Mouse (Mus musculus) hindbrain, embryonic 12.5 days (tissue): ENCODE data around the gene Pitpnc1. TPM values are rescaled to one million over a fixed set of nuclear protein-coding genes. Genes with fewer than 3 reads are reported as not detected.

Source experiments
- ATAC-seq: fragments of 200-750 bp; cut with Nextera tagmentation; 2 replicates; pipeline ENCODE4 v1.8.0; 2017; ENCODE audit warnings: moderate TSS enrichment; ENCODE audit not compliant: low FRiP score
- H3K27ac ChIP-seq: fragments of 300-500 bp; sonication (generic); 2 replicates; pipeline ENCODE4 v1.5.1; 2016; ENCODE audit warnings: mild to moderate bottlenecking
- H3K27me3 ChIP-seq: fragments of 300-500 bp; sonication (generic); 2 replicates; pipeline ENCODE4 v1.6.1; 2016; ENCODE audit warnings: mild to moderate bottlenecking
- H3K36me3 ChIP-seq: fragments of 300-500 bp; sonication (generic); 2 replicates; pipeline ENCODE4 v1.6.1; 2016; ENCODE audit warnings: mild to moderate bottlenecking
- H3K4me1 ChIP-seq: fragments of 300-500 bp; sonication (generic); 2 replicates; pipeline ENCODE4 v1.6.1; 2016
- H3K4me2 ChIP-seq: fragments of 300-500 bp; sonication (generic); replicated peaks from 2 replicates; pipeline ENCODE4 v1.6.1; 2016; ENCODE audit warnings: mild to moderate bottlenecking
- H3K4me3 ChIP-seq: fragments of 300-500 bp; sonication (generic); 2 replicates; pipeline ENCODE4 v1.5.1; 2016; ENCODE audit warnings: mild to moderate bottlenecking
- H3K9ac ChIP-seq: fragments of 300-500 bp; sonication (generic); 2 replicates; pipeline ENCODE4 v1.6.1; 2016; ENCODE audit warnings: mild to moderate bottlenecking, moderate library complexity
- H3K9me3 ChIP-seq: fragments of 300-500 bp; sonication (generic); replicated peaks from 2 replicates; pipeline ENCODE4 v1.6.1; 2016; ENCODE audit warnings: mild to moderate bottlenecking
- WGBS: fragments of 180-500 bp; shearing (Covaris S2); methylation state at CpG from one replicate; pipeline ENCODE4 v1.1.7; 2016; 5-methylcytosine and 5-hydroxymethylcytosine counted together
- polyA plus RNA-seq: library from polyadenylated mRNA; unstranded; fragments of >200 nt; fragmentation: Nextera tagmentation; extraction: Ambion mirVana; gene quantifications from 2 replicates; pipeline ENCODE4 v1.2.1, GENCODE M21; 2016

The Pitpnc1 gene
- polyA plus RNA-seq, 1 experiment from 2014 or later = 36.5 TPM

DNA sequence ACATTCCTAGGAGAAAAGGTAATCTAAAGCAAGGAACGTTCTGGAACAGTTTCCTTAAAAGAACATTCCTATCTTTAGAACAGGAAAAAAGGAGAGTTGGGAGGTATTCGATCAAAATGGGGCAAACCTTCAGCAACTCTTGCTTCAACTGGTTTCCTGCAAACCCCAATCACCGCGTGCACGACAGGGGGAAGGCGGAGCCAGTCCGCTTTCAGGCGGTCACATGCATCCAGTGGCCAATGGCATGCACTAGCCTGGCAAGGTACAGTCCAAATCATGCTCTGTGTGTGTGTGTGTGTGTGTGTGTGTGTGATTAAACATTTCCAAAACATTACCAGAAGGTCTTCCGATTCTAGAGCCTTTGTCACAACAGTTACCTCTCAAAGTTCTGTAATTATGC is 255.4 kb downstream of the Pitpnc1 start:
- H3K9me3 ChIP-seq = no peaks in the 10 kb centered on the region
- H3K4me3 ChIP-seq = no peak overlapping the region
- no peak overlapping the region for H3K27ac ChIP-seq
- no peak overlapping the region for H3K9ac ChIP-seq
- no peak for ATAC-seq
- H3K36me3 ChIP-seq = 0 out of 2 replicates have a peak, but pooled peaks cover 4% of the 10 kb centered on the region
- no peaks in the 10 kb centered on the region for H3K27me3 ChIP-seq
- no peak overlapping the region for H3K4me2 ChIP-seq
- WGBS = 89% methylated on average over 9 of the region's 9 CpGs
- H3K4me1 ChIP-seq = no peaks in the 10 kb centered on the region

DNA sequence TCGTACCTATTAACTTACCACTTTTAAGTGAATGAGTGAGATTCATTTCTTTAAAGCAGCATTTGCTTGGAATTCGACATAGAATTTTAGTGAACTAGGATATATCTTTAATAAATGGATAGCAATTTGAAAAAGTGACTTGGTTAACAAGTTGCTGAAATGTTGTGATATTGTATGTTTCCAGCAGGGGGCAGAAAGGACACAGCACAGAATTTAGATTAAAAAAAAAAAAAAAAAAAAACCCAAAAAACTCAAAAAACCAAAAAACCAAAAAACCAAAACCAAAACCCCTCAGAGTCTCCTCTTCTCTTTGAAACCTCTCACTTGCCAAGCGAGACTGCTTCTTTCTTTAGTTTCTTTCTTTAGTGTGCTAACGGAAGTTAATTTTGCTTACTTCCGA is 256.8 kb downstream of the Pitpnc1 start:
- 80% methylated on average over 5 of the region's 5 CpGs for WGBS
- 0 out of 2 replicates have a peak, but pooled peaks cover 4% of the 10 kb centered on the region for H3K36me3 ChIP-seq
- H3K4me3 ChIP-seq = no peak overlapping the region
- no peaks in the 10 kb centered on the region for H3K9me3 ChIP-seq
- H3K4me2 ChIP-seq = no peak overlapping the region
- no peaks in the 10 kb centered on the region for H3K27me3 ChIP-seq
- no peak for ATAC-seq
- H3K4me1 ChIP-seq = no peaks in the 10 kb centered on the region
- H3K27ac ChIP-seq = no peak overlapping the region
- no peak overlapping the region for H3K9ac ChIP-seq

DNA sequence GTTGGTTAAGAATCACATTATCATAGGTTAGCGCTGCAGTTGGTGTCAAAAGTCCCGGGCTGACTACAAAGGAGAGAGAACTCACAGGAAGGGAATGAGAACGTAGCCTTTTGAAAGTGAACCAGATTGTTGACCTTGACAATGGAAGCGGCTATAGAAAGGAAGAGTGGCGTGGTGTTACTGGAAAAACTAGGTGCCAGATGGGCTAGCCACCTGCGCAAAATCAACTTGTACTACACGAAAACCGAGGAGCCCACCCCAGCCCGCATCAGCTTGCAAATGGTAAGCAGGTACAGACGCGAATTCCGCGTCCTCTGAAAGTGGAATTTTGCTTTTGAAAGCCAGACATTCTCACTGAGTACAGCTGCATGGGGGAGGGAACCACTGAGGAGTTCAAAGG is 260.7 kb downstream of the Pitpnc1 start:
- Histone ChIP-seq H3K9me3 (no peaks in the 10 kb centered on the region), H3K27ac (no peak overlapping the region), H3K4me1 (no peaks in the 10 kb centered on the region), H3K4me2 (no peak overlapping the region), H3K36me3 (no peaks in the 10 kb centered on the region), H3K27me3 (no peaks in the 10 kb centered on the region), H3K9ac (no peak overlapping the region), H3K4me3 (no peak overlapping the region)
- WGBS = 84% methylated on average over 13 of the region's 13 CpGs
- no peak for ATAC-seq

DNA sequence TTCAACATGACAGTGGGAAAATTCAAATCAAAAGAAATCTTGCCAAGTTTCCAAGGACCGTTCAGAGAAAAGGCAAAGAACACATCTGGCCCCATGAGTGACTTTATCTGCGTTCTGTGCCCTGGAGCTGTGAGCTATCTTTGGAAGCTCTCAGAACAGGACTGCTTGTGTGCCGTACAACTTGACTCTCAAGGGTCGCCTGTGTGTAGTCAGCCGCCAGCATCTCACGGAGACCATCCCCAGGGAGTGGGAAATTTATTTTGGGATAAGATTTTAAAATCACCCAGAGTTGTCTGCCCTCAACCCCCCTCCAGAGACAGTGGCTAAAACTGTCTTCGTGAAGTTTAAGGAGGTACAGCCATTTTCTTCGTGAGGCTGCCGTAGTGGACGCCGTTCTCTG is 268.7 kb downstream of the Pitpnc1 start:
- Histone ChIP-seq H3K4me3 (no peak overlapping the region), H3K4me1 (no peaks in the 10 kb centered on the region), H3K9me3 (no peaks in the 10 kb centered on the region), H3K36me3 (no peaks in the 10 kb centered on the region), H3K9ac (no peak overlapping the region), H3K27ac (no peak overlapping the region), H3K4me2 (no peak overlapping the region), H3K27me3 (no peaks in the 10 kb centered on the region)
- 91% methylated on average over 11 of the region's 11 CpGs for WGBS
- ATAC-seq = no peak

DNA sequence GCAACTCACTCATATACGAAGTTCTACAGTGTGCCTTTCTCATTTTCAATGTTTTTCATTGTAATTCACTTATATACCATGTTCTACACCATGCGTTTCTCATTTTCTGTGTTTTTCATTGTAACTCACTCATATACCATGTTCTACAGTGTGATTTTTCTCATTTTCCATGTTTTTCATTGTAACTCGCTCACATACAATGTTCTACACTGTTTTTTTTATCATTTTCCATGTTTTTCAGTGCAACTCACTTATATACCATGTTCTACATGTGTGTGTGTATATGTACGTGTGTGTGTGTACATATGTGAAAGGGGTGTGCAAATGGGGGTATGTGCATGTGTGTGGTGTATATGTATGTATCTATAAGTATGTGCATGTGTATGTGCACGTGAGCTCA is 271.2 kb downstream of the Pitpnc1 start:
- no peak overlapping the region for H3K9ac ChIP-seq
- H3K9me3 ChIP-seq = no peaks in the 10 kb centered on the region
- no peaks in the 10 kb centered on the region for H3K36me3 ChIP-seq
- no peak overlapping the region for H3K4me3 ChIP-seq
- H3K4me1 ChIP-seq = no peaks in the 10 kb centered on the region
- H3K27me3 ChIP-seq = no peaks in the 10 kb centered on the region
- no peak overlapping the region for H3K27ac ChIP-seq
- WGBS = 71% methylated on average over 5 of the region's 5 CpGs
- no peak overlapping the region for H3K4me2 ChIP-seq
- no peak for ATAC-seq

DNA sequence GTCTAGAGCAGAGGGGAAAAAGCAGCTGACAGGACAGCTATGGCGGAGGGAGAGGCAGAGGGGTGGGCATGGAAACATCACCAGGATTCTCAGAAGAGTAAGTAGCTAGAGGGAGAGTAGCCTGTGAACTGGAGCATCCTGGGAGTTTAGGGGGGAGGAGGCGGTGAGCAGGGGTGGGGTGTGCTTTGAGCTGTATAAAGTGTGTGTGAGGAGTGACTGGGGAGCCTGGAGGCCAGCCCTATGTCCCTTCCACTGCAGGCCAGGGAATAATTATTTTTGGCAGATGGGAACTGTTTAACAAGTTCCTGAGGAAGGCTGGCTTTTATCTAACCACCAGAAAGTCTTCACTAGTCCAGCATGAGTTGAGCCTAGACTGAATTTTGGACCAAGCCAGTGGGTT is 275.2 kb downstream of the Pitpnc1 start:
- no peaks in the 10 kb centered on the region for H3K27me3 ChIP-seq

DNA sequence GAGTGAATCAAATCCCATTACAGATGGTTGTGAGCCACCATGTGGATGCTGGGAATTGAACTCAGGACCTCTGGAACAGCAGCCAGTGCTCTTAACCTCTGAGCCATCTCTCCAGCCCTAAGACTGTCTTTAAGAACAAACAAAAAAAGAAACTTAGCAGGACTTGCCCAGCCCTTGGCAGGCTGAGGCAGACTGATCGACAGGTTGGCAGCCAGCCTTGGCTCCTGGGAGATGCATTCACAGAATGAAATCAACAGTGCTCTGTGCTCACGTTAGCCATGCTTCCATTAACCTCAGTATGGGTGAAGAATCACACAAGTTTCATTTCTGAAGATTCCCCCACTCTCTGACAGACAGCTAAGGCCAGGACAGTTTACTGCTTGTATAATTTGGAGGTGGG is 280.1 kb downstream of the Pitpnc1 start:
- Histone ChIP-seq H3K27ac (no peak overlapping the region), H3K4me3 (no peak overlapping the region), H3K4me1 (peaks cover 6% of the 10 kb centered on the region), H3K27me3 (no peaks in the 10 kb centered on the region), H3K36me3 (peaks cover 8% of the 10 kb centered on the region), H3K9me3 (no peaks in the 10 kb centered on the region), H3K4me2 (no peak overlapping the region), H3K9ac (no peak overlapping the region)
- no peak for ATAC-seq
- WGBS = 84% methylated on average over 2 of the region's 2 CpGs

More for the DNA sequence above, 275.2 kb downstream of the Pitpnc1 start:
- Histone ChIP-seq H3K9ac (no peak overlapping the region), H3K4me3 (no peak overlapping the region), H3K4me2 (no peak overlapping the region), H3K36me3 (no peaks in the 10 kb centered on the region), H3K4me1 (no peaks in the 10 kb centered on the region), H3K27ac (no peak overlapping the region), H3K9me3 (no peaks in the 10 kb centered on the region)
- ATAC-seq = no peak
- 59% methylated on average over 2 of the region's 2 CpGs for WGBS

DNA sequence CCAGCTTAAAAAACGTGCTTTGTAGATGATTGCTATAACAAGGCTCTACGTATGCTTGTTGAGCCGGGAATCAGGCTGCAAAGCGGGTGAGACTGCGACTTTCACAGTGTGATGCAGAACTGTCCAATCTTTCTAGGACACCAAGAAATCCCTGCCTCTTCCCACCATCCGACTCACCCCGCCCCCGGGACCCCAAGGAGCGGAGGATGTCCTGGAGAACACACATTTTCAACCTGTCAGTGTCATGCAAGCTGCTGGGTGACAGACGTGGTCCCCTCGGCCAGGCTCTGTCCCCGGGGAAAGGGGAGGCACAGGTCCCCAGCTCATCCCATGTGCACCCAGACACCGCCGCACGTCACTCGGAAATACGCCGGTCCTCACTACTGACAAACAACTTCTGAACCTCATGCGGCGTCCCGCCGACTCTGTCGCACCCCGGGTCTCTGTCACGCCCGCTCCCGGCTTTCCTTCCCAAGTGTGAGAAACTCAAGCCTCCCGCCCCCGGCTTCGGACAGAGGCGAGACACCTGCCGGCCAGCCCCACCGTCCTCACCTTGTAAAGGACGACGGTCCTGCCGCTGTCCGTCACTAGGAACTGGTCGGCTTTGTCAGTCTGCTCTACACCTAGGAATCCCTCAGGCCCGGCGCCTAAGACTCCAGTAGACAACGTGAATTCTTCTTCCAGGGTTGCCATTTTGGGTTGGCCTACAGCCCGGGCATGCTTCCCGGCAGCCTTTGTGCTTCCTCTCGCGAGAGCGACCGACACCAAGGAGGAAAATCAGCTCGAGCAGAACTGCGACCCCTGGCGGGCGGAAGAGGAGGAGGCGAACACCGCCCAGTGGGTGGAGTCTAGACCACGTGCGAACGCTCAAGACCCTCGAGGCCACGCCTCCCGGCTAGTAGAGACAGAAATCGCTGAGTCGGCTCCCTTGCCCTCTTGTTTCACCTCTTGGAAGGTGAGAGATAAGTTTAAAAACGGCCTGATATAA is 281.6 kb downstream of the Pitpnc1 start, which contains the start of gene Nol11:
TSS of gene Nol11 (minus strand) at position 817 of the 988 bp plus-strand sequence.
- Histone ChIP-seq H3K4me3 (peak within 1 kb of the TSS; percentile 80), H3K27ac (peak within 1 kb of the TSS; percentile 35; the same call in 1 of the 2 replicates), H3K27me3 (no peaks in the 10 kb centered on the region), H3K9ac (peak within 1 kb of the TSS; percentile 88), H3K4me2 (peak within 1 kb of the TSS; percentile 75), H3K4me1 (peaks cover 6% of the 10 kb centered on the region), H3K36me3 (peaks cover 23% of the 10 kb centered on the region), H3K9me3 (no peaks in the 10 kb centered on the region)
- ATAC-seq = peak; percentile 97
- under 1% methylated on average over 62 of the region's 62 CpGs for WGBS

DNA sequence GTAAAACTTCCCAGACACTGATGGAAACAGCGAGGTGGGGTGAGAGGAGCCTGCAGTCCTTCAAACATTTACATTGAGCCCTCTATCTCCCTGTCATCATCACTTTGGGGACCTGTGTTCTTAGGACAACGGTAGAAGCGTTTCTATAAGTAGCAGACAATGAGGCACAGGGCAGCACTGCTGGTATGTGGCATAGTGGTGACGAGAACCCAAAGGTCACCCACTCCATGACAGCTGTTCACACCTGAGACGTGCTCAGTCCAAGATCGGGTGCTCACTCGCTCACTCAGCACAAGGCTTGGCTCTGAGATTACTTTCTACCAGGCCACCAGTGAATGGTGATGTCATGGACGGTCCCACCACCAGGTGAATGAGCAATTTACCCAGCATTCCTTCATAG is 286.7 kb downstream of the Pitpnc1 start:
- Histone ChIP-seq H3K4me1 (peaks cover 6% of the 10 kb centered on the region), H3K27ac (no peak overlapping the region), H3K9ac (no peak overlapping the region), H3K4me3 (no peak overlapping the region), H3K9me3 (no peaks in the 10 kb centered on the region), H3K36me3 (peaks cover 64% of the 10 kb centered on the region), H3K27me3 (no peaks in the 10 kb centered on the region), H3K4me2 (no peak overlapping the region)
- ATAC-seq = no peak
- 90% methylated on average over 8 of the region's 8 CpGs for WGBS

DNA sequence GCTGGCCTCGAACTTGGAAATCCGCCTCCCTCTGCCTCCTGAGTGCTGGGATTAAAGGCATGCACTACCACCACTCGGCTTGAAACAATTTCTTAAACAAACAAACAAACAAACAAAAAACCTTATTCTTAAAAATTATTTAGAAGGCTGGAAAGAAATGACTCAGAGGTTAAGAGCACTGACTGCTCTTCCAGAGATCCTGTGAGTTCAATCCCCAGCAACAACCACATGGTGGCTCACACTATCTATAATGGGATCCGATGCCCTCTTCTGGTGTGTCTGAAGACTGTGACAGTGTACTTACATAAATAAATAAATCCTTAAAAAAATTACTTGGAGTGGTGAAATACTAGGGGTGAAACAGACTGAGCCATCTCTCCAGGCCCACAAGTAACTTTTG is 309.3 kb downstream of the Pitpnc1 start:
- WGBS = 86% methylated on average over 4 of the region's 4 CpGs
- Histone ChIP-seq H3K4me3 (no peak overlapping the region), H3K4me1 (no peaks in the 10 kb centered on the region), H3K9me3 (no peaks in the 10 kb centered on the region), H3K27me3 (no peaks in the 10 kb centered on the region), H3K9ac (no peak overlapping the region), H3K4me2 (no peak overlapping the region), H3K36me3 (peaks cover 6% of the 10 kb centered on the region), H3K27ac (no peak overlapping the region)
- no peak for ATAC-seq

DNA sequence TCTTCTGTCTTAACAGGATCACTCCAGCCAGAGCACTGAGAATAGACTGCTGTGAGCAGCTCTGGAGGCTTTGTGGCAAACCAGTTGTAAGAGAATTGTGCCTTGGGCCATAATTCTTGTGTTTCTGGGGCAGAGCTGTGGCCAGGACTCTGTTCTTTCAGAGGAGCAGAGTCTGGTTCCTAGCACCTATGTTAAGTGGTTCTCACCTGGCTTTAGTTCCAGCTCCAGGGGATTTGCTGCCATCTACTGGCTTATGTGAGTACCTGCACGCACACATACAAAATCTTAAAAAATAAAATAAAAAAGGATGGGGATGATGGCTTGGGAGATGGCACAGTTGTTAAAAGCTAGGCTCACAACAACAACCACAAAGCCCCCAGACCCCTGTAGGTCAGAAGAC is 311.5 kb downstream of the Pitpnc1 start:
- H3K4me3 ChIP-seq = no peak overlapping the region
- H3K36me3 ChIP-seq = no peaks in the 10 kb centered on the region
- H3K4me1 ChIP-seq = no peaks in the 10 kb centered on the region
- H3K27me3 ChIP-seq = no peaks in the 10 kb centered on the region
- 42% methylated on average over 1 of the region's 1 CpGs for WGBS
- no peak overlapping the region for H3K9ac ChIP-seq
- no peak for ATAC-seq
- H3K27ac ChIP-seq = no peak overlapping the region
- no peak overlapping the region for H3K4me2 ChIP-seq
- H3K9me3 ChIP-seq = no peaks in the 10 kb centered on the region
